27 mouse cellular contexts compared by ENCODE assay signal in genomic region chr4:44943480-44943879, GRCm38 (mm10). TPM values are rescaled to one million over a fixed set of nuclear protein-coding genes. Genes with fewer than 3 reads are reported as not detected.
DNase-seq lines count a peak whose midpoint lies in the region; TF ChIP-seq lines count a peak whose summit lies in the region.
"Had no signal": no experiment of that assay in that cellular context is flagged by ENCODE, and none has a peak within 500 bp of the region (broad histone marks: within the 10 kb centered on the region; RNA-seq: fewer than 3 reads in every experiment).

No protein-coding gene starts in this region.

- H3K4me3 ChIP-seq in spleen, adult 2 months (ENCODE audit: extremely low read depth, insufficient read depth, insufficient read length): no peak overlapping the region
- H3K4me3 ChIP-seq: embryonic facial prominence, embryonic 12.5 days; hindbrain, embryonic 10.5 days; hindbrain, embryonic 15.5 days; limb, embryonic 10.5 days; limb, embryonic 15.5 days; liver, embryonic 15.5 days; midbrain, embryonic 13.5 days had no signal

- WGBS in spleen, adult 2 months: 53% methylated on average over 6 of the region's 6 CpGs

- H3K27ac ChIP-seq in spleen, adult 2 months (ENCODE audit: insufficient read depth, low read length): peak overlapping the region; percentile 38
- H3K27ac ChIP-seq: embryonic facial prominence, embryonic 12.5 days; hindbrain, embryonic 10.5 days; hindbrain, embryonic 15.5 days; limb, embryonic 10.5 days; limb, embryonic 15.5 days; liver, embryonic 15.5 days; midbrain, embryonic 13.5 days; stomach, postnatal 0 days had no signal

- no peaks in the 10 kb centered on the region for H3K36me3 ChIP-seq in spleen, adult 2 months (ENCODE audit: control insufficient read depth, insufficient read depth, low read length)
- H3K36me3 ChIP-seq: embryonic facial prominence, embryonic 12.5 days; hindbrain, embryonic 10.5 days; hindbrain, embryonic 15.5 days; limb, embryonic 10.5 days; limb, embryonic 15.5 days; liver, embryonic 15.5 days; midbrain, embryonic 13.5 days had no signal

- no peak for DNase-seq in spleen, adult 2 months (ENCODE audit: low read depth in 1 of 2, low spot score in 2 of 2)
- DNase-seq in spleen, postnatal 14 days (ENCODE audit: low spot score in 2 of 2): no peak
- DNase-seq in kidney, adult 8-10 months: peak; percentile 79 to 81
- peak; percentile 25 for DNase-seq in kidney, postnatal 10 days
- no peak for DNase-seq in heart, adult 8-10 months (ENCODE audit: low spot score)
- DNase-seq in right cerebral cortex, adult 2 months (ENCODE audit: low spot score in 2 of 2): no peak
- no peak for DNase-seq in natural killer cell, adult 2 months (ENCODE audit: low spot score in 2 of 2)
- DNase-seq: adrenal gland, adult 8-10 months; cerebellum, adult 11 months; cerebellum, adult 9-11 months; embryo, embryonic 11 days; heart, postnatal 14 days; layer of hippocampus, postnatal 36 days; lung, embryonic 14.5 days; retina, postnatal 1 day; right cerebral cortex, postnatal 25 days; thymus, adult 18-20 months; thymus, postnatal 25 days had no signal

- H3K27me3 ChIP-seq in spleen, adult 2 months (ENCODE audit: control insufficient read depth, insufficient read depth, low read length): no peaks in the 10 kb centered on the region
- H3K27me3 ChIP-seq: CH12.LX; embryonic facial prominence, embryonic 12.5 days; hindbrain, embryonic 15.5 days; limb, embryonic 15.5 days; liver, embryonic 15.5 days; midbrain, embryonic 13.5 days had no signal

- H3K4me1 ChIP-seq in spleen, adult 2 months (ENCODE audit: control insufficient read depth, insufficient read depth, insufficient read length): peaks cover 41% of the 10 kb centered on the region; the same call in 1 of the 2 replicates
- H3K4me1 ChIP-seq: embryonic facial prominence, embryonic 12.5 days; hindbrain, embryonic 15.5 days; limb, embryonic 10.5 days; limb, embryonic 15.5 days had no signal

- no peak for TF ChIP-seq POLR2A in spleen, adult 2 months (IDR thresholded peaks at IDR 0.05; ENCODE audit: low read depth, low read length)

- TF ChIP-seq CTCF in spleen, adult 2 months (IDR thresholded peaks at IDR 0.05; ENCODE audit: extremely low read depth, insufficient read depth, insufficient read length, insufficient replicate concordance): no peak

RNA-seq across cellular contexts. Expression of gene Grhpr, which starts 37.7 kb away (rescaled TPM):
- 27.7 and 30.3 TPM in 2 replicates for polyA plus RNA-seq in spleen, adult 2 months (2012; rRNA removed)
- 10 to 100 TPM; 34.0 to 54.1 (median 44.9) TPM for total RNA-seq in heart, adult 8-10 months (2022)

Comparison
In these comparisons a context has a peak if more than half of its experiments do, and no peak if none do; other contexts are left out.
1. DNase-seq: peak in kidney, adult 8-10 months (2 of 2) and kidney, postnatal 10 days (single experiment); none in spleen, adult 2 months (0 of 2), spleen, postnatal 14 days (0 of 2), heart, adult 8-10 months (single experiment), right cerebral cortex, adult 2 months (0 of 2) and natural killer cell, adult 2 months (0 of 2).